Comparison of ENCODE assay signal across 15 mouse cellular contexts in genomic region chr12:52422729-52423128, GRCm38 (mm10).
"Had no signal": no experiment of that assay in that cellular context is flagged by ENCODE, and none has a peak within 500 bp of the region (broad histone marks: within the 10 kb centered on the region; RNA-seq: fewer than 3 reads in every experiment).

No protein-coding gene starts in this region.

- ATAC-seq: liver, postnatal 0 days; lung, postnatal 0 days; midbrain, embryonic 13.5 days; midbrain, embryonic 15.5 days had no signal

- DNase-seq: liver, postnatal 0 days; lung, adult 2 months; lung, postnatal 14 days; lung, postnatal 36 days; retina, postnatal 1 day; right cerebral cortex, adult 18-20 months; right cerebral cortex, postnatal 25 days; right cerebral cortex, postnatal 4 days; spleen, adult 18-20 months; thymus, adult 18-20 months; thymus, postnatal 14 days; thymus, postnatal 36 days had no signal
